Mouse (Mus musculus): Measurements from ENCODE around the gene Slc35g1.

- no peak for TF ChIP-seq USF1 (IDR thresholded peaks at IDR 0.05; ENCODE audit: low read depth)
- no peak for TF ChIP-seq MYOD1 (IDR thresholded peaks at IDR 0.05; ENCODE audit: control insufficient read depth in 1 of 3, insufficient read length in 2 of 3, low read depth in 2 of 3)
- TF ChIP-seq POLR2A (IDR thresholded peaks at IDR 0.05; ENCODE audit: insufficient read length, low read depth) = no peak
- no peak for TF ChIP-seq MAX (IDR thresholded peaks at IDR 0.05; ENCODE audit: low read depth)
- TF ChIP-seq TCF12 (IDR thresholded peaks at IDR 0.05; ENCODE audit: insufficient read depth, poor library complexity, severe bottlenecking) = no peak
- TF ChIP-seq POLR2AphosphoS2 (IDR thresholded peaks at IDR 0.05; ENCODE audit: insufficient read length, low read depth) = no peak
- no peak for TF ChIP-seq CEBPB (IDR thresholded peaks at IDR 0.05; ENCODE audit: insufficient read depth, poor library complexity, severe bottlenecking)
Observed at GRCm38 (mm10) chr19:38351202-38351601, 44.6 kb upstream of the Slc35g1 start.
